Mouse (Mus musculus) liver, adult 2 months (tissue): Measurements from ENCODE around the gene Sclt1.

Source experiments
- CTCF ChIP-seq: fragments of 200-500 bp; IDR thresholded peaks from 2 replicates; pipeline ENCODE4 v1.5.1; 2011; ENCODE audit warnings: low read depth, low read length, control low read depth
- POLR2A ChIP-seq: fragments of 200-500 bp; IDR thresholded peaks from 2 replicates; pipeline ENCODE4 v1.6.1; 2011; ENCODE audit warnings: low read length, control low read depth; ENCODE audit not compliant: insufficient read depth; ENCODE audit errors: extremely low read depth

- TF ChIP-seq POLR2A = no peak
- TF ChIP-seq CTCF = no peak
Measured at GRCm38 (mm10) chr3:41754556-41754955, 12.2 kb upstream of the Sclt1 start.
